Mouse (Mus musculus) bone marrow, adult 2 months (tissue): ENCODE measurements around the gene Dpp9. TPM values are rescaled to one million over a fixed set of nuclear protein-coding genes. Genes with fewer than 3 reads are reported as not detected.

Source experiments
- H3K27ac ChIP-seq: fragments of 200-500 bp; 2 replicates; pipeline ENCODE4 v1.5.1; 2012; ENCODE audit warnings: low read depth, mild to moderate bottlenecking, control low read depth, inconsistent platforms, low read length; ENCODE audit not compliant: control insufficient read depth, poor library complexity, insufficient read depth
- H3K4me1 ChIP-seq: fragments of 200-500 bp; 2 replicates; pipeline ENCODE4 v1.6.1; 2011; ENCODE audit warnings: low read length; ENCODE audit not compliant: control insufficient read depth, insufficient read depth
- H3K4me3 ChIP-seq: fragments of 200-500 bp; replicated peaks from 2 replicates; pipeline ENCODE3; 2011; ENCODE audit warnings: mild to moderate bottlenecking, low read depth, low read length, control low read depth; ENCODE audit not compliant: control insufficient read depth
- CTCF ChIP-seq: fragments of 200-500 bp; IDR thresholded peaks from 2 replicates; pipeline ENCODE4 v1.5.1; 2011; ENCODE audit warnings: low read length, control low read depth; ENCODE audit not compliant: control insufficient read depth, insufficient read depth
- POLR2A ChIP-seq: fragments of 200-500 bp; IDR thresholded peaks from 2 replicates; pipeline ENCODE4 v1.6.1; 2011; ENCODE audit warnings: low read depth, mild to moderate bottlenecking, control low read depth, low read length, borderline replicate concordance; ENCODE audit not compliant: control insufficient read depth
- WGBS: fragments of 180-500 bp; shearing (Covaris S2); methylation state at CpG from one replicate; pipeline ENCODE4 v1.1.7; 2018; 5-methylcytosine and 5-hydroxymethylcytosine counted together
- polyA plus RNA-seq: library from polyadenylated mRNA; stranded (reverse); fragments of >200 nt; gene quantifications from 2 replicates; pipeline ENCODE4 v1.2.4, GENCODE M21; 2011; ENCODE audit warnings: low replicate concordance; ENCODE audit not compliant: missing spikeins, insufficient read depth, insufficient read length

The Dpp9 gene
- polyA plus RNA-seq, 1 experiment: 8.9 TPM

DNA sequence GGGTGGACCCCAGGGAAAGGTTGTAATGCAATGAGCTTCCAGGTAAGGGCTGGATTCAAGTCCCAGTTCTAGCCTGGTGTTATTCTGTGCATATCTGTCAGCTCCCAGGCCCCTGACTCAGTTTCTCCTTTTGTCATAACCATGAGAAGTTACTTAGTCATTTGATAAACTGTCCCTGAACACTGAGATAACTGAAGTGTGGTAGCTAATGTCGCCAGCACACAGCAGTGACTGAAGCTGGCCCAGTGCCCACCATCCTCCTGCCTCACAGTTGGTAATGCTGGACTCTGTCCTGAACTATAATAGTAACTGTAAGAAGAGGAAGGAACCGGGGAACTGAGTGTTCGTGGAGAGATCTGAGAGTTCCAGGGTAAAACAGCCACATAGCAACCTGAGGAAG is 54.2 kb downstream of the Dpp9 start:
- Histone ChIP-seq H3K4me1 (peaks cover 1% of the 10 kb centered on the region; the same call in 1 of the 2 replicates), H3K4me3 (no peak overlapping the region), H3K27ac (no peak overlapping the region)
- WGBS: 29% methylated on average over 3 of the region's 3 CpGs
- no peak for TF ChIP-seq POLR2A
- TF ChIP-seq CTCF: no peak

DNA sequence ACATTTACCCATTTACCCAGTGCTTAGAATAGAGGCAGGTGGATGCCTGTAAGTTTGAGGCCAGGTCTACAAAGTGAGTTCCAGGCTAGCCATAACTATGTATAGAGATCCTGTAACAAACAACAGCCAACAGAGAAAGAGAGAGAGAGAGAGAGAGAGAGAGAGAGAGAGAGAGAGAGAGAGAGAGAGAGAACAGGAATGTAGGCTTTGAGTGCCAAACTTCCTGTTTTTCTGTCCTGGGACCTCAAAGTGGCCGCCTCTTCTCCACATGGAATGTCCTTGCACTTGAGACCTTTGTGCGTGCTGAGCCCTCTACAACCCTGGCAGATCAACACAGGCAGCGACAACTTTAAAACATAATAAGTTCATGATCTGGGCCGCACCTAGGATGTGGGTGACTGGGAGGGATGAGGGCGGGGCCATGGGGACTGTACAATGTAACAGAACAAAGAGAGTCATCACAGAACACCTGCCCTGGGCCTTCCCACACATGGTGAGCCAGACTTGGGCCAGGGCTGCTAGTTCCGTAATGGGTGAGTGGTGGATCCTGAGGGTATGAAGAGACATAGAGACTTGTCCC is 55.1 kb downstream of the Dpp9 start:
- Histone ChIP-seq H3K4me1 (peaks cover 1% of the 10 kb centered on the region; the same call in 1 of the 2 replicates), H3K27ac (no peak overlapping the region), H3K4me3 (no peak overlapping the region)
- no peak for TF ChIP-seq POLR2A
- TF ChIP-seq CTCF: no peak
- 69% methylated on average over 6 of the region's 6 CpGs for WGBS

GRCm38 (mm10) chr17:56162231-56162774 is 56.4 kb downstream of the Dpp9 start, which contains the start of gene Tnfaip8l1:
Gene Tnfaip8l1 (plus strand): TSS chr17:56162477.
- H3K4me3 ChIP-seq: peak within 1 kb of the TSS; percentile 50
- no peak within 1 kb of the TSS for H3K27ac ChIP-seq
- peaks cover 1% of the 10 kb centered on the region; the same call in 1 of the 2 replicates for H3K4me1 ChIP-seq
- TF ChIP-seq CTCF (no peak), POLR2A (peak; percentile 21; the same call in 1 of the 2 replicates)
- under 1% methylated on average over 30 of the region's 30 CpGs for WGBS

- TF ChIP-seq CTCF (peak; percentile 80), POLR2A (no peak)
- 2% methylated on average over 9 of the region's 9 CpGs for WGBS
- no peak overlapping the region for H3K27ac ChIP-seq
- H3K4me3 ChIP-seq: no peak overlapping the region
- H3K4me1 ChIP-seq: peaks cover 1% of the 10 kb centered on the region; the same call in 1 of the 2 replicates
These were observed 59.0 kb downstream of the Dpp9 start for GRCm38 (mm10) chr17:56159729-56160128.

DNA sequence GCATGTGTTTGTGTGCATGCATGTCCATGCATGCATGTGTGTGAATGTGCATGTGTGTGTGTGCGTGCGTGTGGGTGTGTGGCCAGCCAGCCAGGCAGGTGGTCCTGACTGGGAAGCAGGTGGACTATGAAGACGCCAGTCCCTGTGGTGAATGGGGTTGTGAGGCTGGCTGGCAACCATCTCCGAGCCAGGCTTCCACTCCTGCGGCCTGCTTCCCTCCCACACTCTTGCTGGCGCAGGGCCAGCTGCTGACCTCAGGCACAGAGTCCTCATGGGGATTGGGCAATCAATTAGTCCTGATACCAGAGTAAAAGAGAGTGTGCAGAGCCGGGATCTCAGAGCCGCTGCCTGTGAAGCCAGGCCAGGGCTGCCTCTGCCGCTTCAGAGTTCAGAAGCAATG is 65.1 kb downstream of the Dpp9 start:
- Histone ChIP-seq H3K4me3 (no peak overlapping the region), H3K27ac (no peak overlapping the region), H3K4me1 (peaks cover 2% of the 10 kb centered on the region)
- TF ChIP-seq POLR2A: no peak
- TF ChIP-seq CTCF: no peak
- 30% methylated on average over 9 of the region's 9 CpGs for WGBS

DNA sequence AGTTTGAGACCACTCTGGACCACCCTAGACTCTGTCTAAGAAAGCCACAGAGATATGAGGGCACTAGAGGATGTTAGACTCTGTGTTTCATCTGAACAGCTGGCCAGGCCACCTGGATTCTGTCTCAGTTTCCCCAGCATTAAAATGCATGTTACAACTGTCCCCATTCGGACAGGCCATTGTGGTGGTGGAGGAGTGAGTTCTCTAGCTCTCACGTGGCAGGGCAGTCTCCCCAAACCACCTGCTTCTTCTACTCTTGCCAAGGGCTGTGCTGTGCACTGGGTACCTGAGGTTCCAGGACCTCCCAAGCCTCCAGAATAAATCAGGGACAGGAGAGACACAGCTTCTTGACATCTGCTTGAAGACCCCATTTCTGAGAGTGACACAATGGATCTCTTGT is 68.8 kb downstream of the Dpp9 start:
- no peak overlapping the region for H3K27ac ChIP-seq
- peaks cover 2% of the 10 kb centered on the region for H3K4me1 ChIP-seq
- no peak for TF ChIP-seq CTCF
- TF ChIP-seq POLR2A: no peak
- H3K4me3 ChIP-seq: no peak overlapping the region
- 49% methylated on average over 2 of the region's 2 CpGs for WGBS

DNA sequence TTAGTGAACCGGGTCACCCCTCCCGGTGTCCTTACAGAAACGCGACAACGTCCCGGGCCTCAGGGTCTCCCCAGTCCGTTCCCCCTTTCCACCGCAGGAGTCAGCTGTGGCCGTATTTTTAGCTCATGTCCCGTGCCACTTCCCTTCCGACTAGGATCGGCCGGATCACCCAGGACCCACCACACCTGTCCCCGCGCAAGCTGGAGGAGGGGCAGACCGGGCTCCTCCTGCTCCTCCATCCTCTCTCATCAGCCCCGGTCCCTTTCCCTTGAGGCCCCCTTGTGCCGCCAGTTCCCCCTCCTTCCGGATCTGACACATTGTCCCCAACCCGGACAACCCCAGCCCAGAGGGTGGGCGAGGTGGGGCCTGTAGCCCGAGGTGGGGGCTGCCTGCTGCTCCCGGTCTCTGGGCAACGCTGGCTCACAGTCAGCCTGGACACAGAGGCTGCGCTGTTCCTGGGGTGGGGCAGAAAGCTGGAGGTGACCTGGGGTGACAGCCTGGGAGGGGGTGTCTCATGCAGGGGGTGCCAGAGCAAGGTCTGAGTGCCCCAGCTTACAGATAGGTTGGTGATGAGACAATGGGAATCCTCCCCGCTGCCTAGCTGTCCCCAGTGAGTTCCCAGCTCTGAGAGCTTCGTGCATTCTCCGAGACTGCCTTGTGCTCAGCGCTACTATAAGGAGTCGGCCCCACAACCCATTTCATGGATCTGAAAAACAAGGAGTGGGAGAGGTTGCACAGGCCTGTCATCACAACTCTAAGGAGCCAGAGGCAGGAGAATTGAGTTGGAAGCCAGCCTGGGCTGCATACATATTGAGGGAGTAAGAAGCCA is 69.7 kb downstream of the Dpp9 start:
- Histone ChIP-seq H3K4me1 (peaks cover 2% of the 10 kb centered on the region), H3K4me3 (no peak overlapping the region), H3K27ac (no peak overlapping the region)
- TF ChIP-seq POLR2A: no peak
- no peak for TF ChIP-seq CTCF
- 6% methylated on average over 30 of the region's 30 CpGs for WGBS

DNA sequence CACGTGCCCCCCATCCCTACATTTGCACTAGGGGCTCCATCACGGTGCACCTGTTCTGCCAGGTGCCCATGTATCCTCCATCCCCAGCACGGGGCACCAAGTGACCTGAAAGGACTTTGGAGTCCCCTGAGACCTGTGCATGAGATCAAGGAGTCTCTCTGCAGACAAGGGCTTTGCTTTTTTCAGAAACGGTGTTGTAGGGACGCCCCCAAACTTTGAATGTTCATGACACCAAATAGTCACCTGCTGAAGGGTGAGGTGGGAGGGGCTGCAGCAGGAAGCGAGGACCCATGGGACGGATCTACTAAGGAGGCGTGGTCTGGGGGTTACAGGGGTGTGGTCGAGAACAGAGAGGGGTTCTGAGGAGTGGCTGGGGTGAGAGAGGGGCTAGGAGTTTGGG is 70.4 kb downstream of the Dpp9 start:
- 27% methylated on average over 9 of the region's 9 CpGs for WGBS
- H3K27ac ChIP-seq: no peak overlapping the region
- no peak overlapping the region for H3K4me3 ChIP-seq
- TF ChIP-seq CTCF (no peak), POLR2A (no peak)
- H3K4me1 ChIP-seq: no peaks in the 10 kb centered on the region; the same call in 1 of the 2 replicates

GRCm38 (mm10) chr17:56147420-56147819 is 71.3 kb downstream of the Dpp9 start:
- no peak for TF ChIP-seq CTCF
- TF ChIP-seq POLR2A: no peak
- H3K4me3 ChIP-seq: no peak overlapping the region
- 64% methylated on average over 12 of the region's 12 CpGs for WGBS
- no peaks in the 10 kb centered on the region; the same call in 1 of the 2 replicates for H3K4me1 ChIP-seq
- H3K27ac ChIP-seq: no peak overlapping the region
